Comparison of ENCODE assay signal across 8 mouse cellular contexts in the genomic region with DNA sequence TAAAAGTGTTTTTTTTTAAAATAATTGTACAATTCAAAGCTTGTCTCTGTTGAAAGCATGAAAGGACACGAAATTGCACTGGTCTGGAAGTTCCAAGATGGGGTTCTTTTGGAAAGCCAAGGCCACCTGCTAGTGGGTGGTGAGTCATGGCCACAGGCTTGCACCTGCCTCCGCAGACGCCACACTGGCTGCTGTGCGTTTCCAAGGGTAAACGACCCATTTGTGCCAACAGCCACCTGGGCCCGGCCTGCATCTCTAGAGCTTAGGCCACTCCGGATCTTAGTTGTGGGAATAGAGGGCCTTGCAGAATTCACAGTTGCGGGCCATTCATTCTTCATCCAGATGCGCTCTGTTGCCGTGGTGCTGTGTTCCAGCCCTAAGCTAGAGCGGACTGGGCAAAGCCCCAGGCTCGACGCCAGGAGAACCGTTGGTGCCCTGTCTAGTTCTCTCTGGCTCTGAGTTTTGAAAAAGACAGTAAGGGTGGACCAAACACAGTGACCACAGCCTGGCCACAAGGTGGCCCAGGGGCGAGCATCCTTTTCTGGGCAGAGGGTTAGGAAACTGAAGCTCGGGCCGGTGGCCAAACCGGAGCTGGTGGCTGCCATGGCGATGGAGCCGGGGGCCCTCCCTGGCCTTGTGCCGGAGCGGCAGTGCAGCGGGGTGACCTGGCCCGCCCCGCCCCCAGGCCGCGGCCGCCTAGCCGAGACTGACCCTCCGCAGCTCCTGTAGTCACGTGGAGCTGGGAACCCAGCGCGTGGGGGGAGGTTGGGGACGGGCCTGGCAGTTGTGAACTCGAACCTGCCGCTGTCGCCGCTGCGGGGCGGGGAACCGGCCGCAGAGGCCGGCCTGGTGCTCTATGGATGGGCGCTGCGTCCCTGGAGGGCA. TPM values are rescaled to one million over a fixed set of nuclear protein-coding genes. Genes with fewer than 3 reads are reported as not detected.
DNase-seq lines count a peak whose midpoint lies in the region; ATAC-seq lines count a peak whose summit lies in the region.

A gene (plus strand): TSS at position 726 of the 885 bp plus-strand sequence.
A gene (plus strand): TSS at position 784 of the 885 bp plus-strand sequence.

- H3K4me2 ChIP-seq in intestine, embryonic 14.5 days (ENCODE audit: low read length), result peak within 1 kb of the TSS; percentile 70

- no peaks in the 10 kb centered on the region for H3K27me3 ChIP-seq in intestine, embryonic 14.5 days (replicated peaks; ENCODE audit: control insufficient read depth, insufficient read depth, low read length)
- H3K27me3 ChIP-seq in megakaryocyte, embryonic 14.5 days (replicated peaks), result no peaks in the 10 kb centered on the region

- peaks cover 11% of the 10 kb centered on the region; the same call in 1 of the 2 replicates for H3K4me1 ChIP-seq in intestine, embryonic 14.5 days (replicated peaks; ENCODE audit: control insufficient read depth, insufficient read depth, low read length)
- H3K4me1 ChIP-seq in megakaryocyte, embryonic 14.5 days, result peaks cover 90% of the 10 kb centered on the region

- peaks cover 30% of the 10 kb centered on the region for H3K36me3 ChIP-seq in intestine, embryonic 14.5 days (ENCODE audit: control insufficient read depth, insufficient read depth, low read length)
- peaks cover 42% of the 10 kb centered on the region for H3K36me3 ChIP-seq in megakaryocyte, embryonic 14.5 days (replicated peaks; ENCODE audit: low read length)

- H3K4me3 ChIP-seq in intestine, embryonic 14.5 days (ENCODE audit: low read depth, low read length), result peak within 1 kb of the TSS; percentile 75
- peak within 1 kb of the TSS; percentile 100 for H3K4me3 ChIP-seq in megakaryocyte, embryonic 14.5 days (replicated peaks)

- DNase-seq in adipocyte (ENCODE audit: low spot score), result peak; percentile 90
- DNase-seq in embryo, embryonic 10 days (ENCODE audit: low spot score), result peak; percentile 94
- peak; percentile 92 for DNase-seq in gastrocnemius, postnatal 25 days
- peak; percentile 95 for DNase-seq in intestine, embryonic 14.5 days (ENCODE audit: low spot score)
- peak; percentile 87 to 98 for DNase-seq in left cerebral cortex, postnatal 10 days (ENCODE audit: extremely low spot score in 1 of 2, low spot score in 2 of 2)
- peak; percentile 94 for DNase-seq in right cerebral cortex, adult 18-20 months
- peak; percentile 97 for DNase-seq in urinary bladder, adult 2 months (ENCODE audit: low spot score)

- peak; percentile 93 for ATAC-seq in intestine, embryonic 14.5 days (replicated peaks; ENCODE audit: low FRiP score, low TSS enrichment, low read depth)

- H3K9ac ChIP-seq in intestine, embryonic 14.5 days (ENCODE audit: low read length), result peak within 1 kb of the TSS; percentile 83

- WGBS in intestine, embryonic 14.5 days, result 7% methylated on average over 45 of the region's 45 CpGs

- peak within 1 kb of the TSS; percentile 79 for H3K27ac ChIP-seq in intestine, embryonic 14.5 days (ENCODE audit: low read depth)

- peaks cover 32% of the 10 kb centered on the region for H3K9me3 ChIP-seq in intestine, embryonic 14.5 days (ENCODE audit: control insufficient read depth, low read length)
- H3K9me3 ChIP-seq in megakaryocyte, embryonic 14.5 days, result peaks cover 18% of the 10 kb centered on the region

- intact Hi-C loops in left cerebral cortex, postnatal 10 days (cut with DNase I), result loop anchor here (5.0 kb wide), 1 partner anchor 39 kb away; no protein-coding TSS in a partner anchor

RNA-seq across cellular contexts. Expression of the first gene that starts in this region (rescaled TPM):
- total RNA-seq in gastrocnemius, postnatal 25 days (2021), result 10 to 100 TPM; 21.0 to 23.0 TPM
- 28.4 and 29.5 TPM in 2 replicates for polyA plus RNA-seq in intestine, embryonic 14.5 days (2014; fragmentation: Nextera tagmentation; extraction: Ambion mirVana)
- total RNA-seq in left cerebral cortex, postnatal 10 days (2021), result 10 to 100 TPM; 28.0 to 29.5 TPM
- polyA plus RNA-seq in megakaryocyte, embryonic 14.5 days (2012; ENCODE audit: insufficient read depth, low replicate concordance), result 72.0 and 191 TPM in 2 replicates
- 45.0 and 45.4 TPM in 2 replicates for polyA plus RNA-seq in urinary bladder, adult 2 months (2012; rRNA removed)

RNA-seq across cellular contexts. Expression of the second gene that starts in this region (rescaled TPM):
- 1 to 10 TPM in 1 of 2 experiments, not detected in 1; 1.5 TPM for total RNA-seq in gastrocnemius, postnatal 25 days (2021)
- not detected in 2 replicates for polyA plus RNA-seq in intestine, embryonic 14.5 days (2014; fragmentation: Nextera tagmentation; extraction: Ambion mirVana)
- total RNA-seq in left cerebral cortex, postnatal 10 days (2021), result not detected
- polyA plus RNA-seq in megakaryocyte, embryonic 14.5 days (2012; ENCODE audit: insufficient read depth, low replicate concordance), result not detected in 2 replicates
- not detected in 2 replicates for polyA plus RNA-seq in urinary bladder, adult 2 months (2012; rRNA removed)

Comparison
In these comparisons a context has a peak if more than half of its experiments do, and no peak if none do; other contexts are left out.
1. Peak in every context shown above with its lines: DNase-seq, ATAC-seq, H3K4me3 ChIP-seq and H3K27ac ChIP-seq.